Mouse (Mus musculus): ENCODE measurements around the gene Cdk18.

GRCm38 (mm10) chr1:132089767-132090166, 49.7 kb downstream of the Cdk18 start:
- TF ChIP-seq CTCF (conservative IDR thresholded peaks at IDR 0.05 in 1 of 2, IDR thresholded peaks at IDR 0.05 in 1 of 2; ENCODE audit: low read depth in 2 of 2, low read length in 2 of 2) (no peak), POLR2A (IDR thresholded peaks at IDR 0.05; ENCODE audit: low read depth, low read length) (no peak), USF2 (conservative IDR thresholded peaks at IDR 0.05; ENCODE audit: low read depth, low read length) (no peak), EP300 (IDR thresholded peaks at IDR 0.05; ENCODE audit: low read length) (no peak), CHD2 (IDR thresholded peaks at IDR 0.05; ENCODE audit: low read length) (no peak), MYC (IDR thresholded peaks at IDR 0.05; ENCODE audit: low read depth, low read length) (no peak), E2F4 (IDR thresholded peaks at IDR 0.05; ENCODE audit: insufficient replicate concordance, low read depth, low read length) (no peak), CHD1 (IDR thresholded peaks at IDR 0.05; ENCODE audit: low read depth, low read length) (no peak), PAX5 (IDR thresholded peaks at IDR 0.05; ENCODE audit: low read length) (no peak), MXI1 (IDR thresholded peaks at IDR 0.05; ENCODE audit: low read depth, low read length) (no peak), ZMIZ1 (IDR thresholded peaks at IDR 0.05; ENCODE audit: low read depth, low read length) (no peak), MAX (IDR thresholded peaks at IDR 0.05; ENCODE audit: low read length) (no peak), SMC3 (IDR thresholded peaks at IDR 0.05; ENCODE audit: low read depth, low read length) (no peak), SIN3A (IDR thresholded peaks at IDR 0.05; ENCODE audit: low read length) (no peak)

Measured in CH12.LX (cell line).